Mouse (Mus musculus) forebrain, embryonic 15.5 days (tissue): ENCODE data around the gene Bco2. TPM values are rescaled to one million over a fixed set of nuclear protein-coding genes. Genes with fewer than 3 reads are reported as not detected.

ENCODE experiments used
- ATAC-seq: fragments of 200-750 bp; cut with Nextera tagmentation; replicated peaks from 2 replicates; pipeline ENCODE4 v1.8.0; 2017; ENCODE audit warnings: mild to moderate bottlenecking, moderate TSS enrichment, moderate library complexity
- H3K27ac ChIP-seq: fragments of 300-500 bp; sonication (generic); replicated peaks from 2 replicates; pipeline ENCODE4 v1.5.1; 2015; ENCODE audit warnings: mild to moderate bottlenecking, inconsistent platforms
- H3K27me3 ChIP-seq: fragments of 300-500 bp; sonication (generic); 2 replicates; pipeline ENCODE4 v1.6.1; 2015; ENCODE audit warnings: inconsistent platforms
- H3K36me3 ChIP-seq: fragments of 300-500 bp; sonication (generic); 2 replicates; pipeline ENCODE4 v1.6.1; 2015; ENCODE audit warnings: mild to moderate bottlenecking, inconsistent platforms
- H3K4me1 ChIP-seq: fragments of 300-500 bp; sonication (generic); 2 replicates; pipeline ENCODE4 v1.6.1; 2015; ENCODE audit warnings: inconsistent platforms
- H3K4me2 ChIP-seq: fragments of 300-500 bp; sonication (generic); replicated peaks from 2 replicates; pipeline ENCODE4 v1.6.1; 2015; ENCODE audit warnings: mild to moderate bottlenecking, inconsistent platforms
- H3K4me3 ChIP-seq: fragments of 300-500 bp; sonication (generic); 2 replicates; pipeline ENCODE4 v1.5.1; 2015; ENCODE audit warnings: mild to moderate bottlenecking, inconsistent platforms
- H3K9ac ChIP-seq: fragments of 300-500 bp; sonication (generic); replicated peaks from 2 replicates; pipeline ENCODE4 v1.6.1; 2015; ENCODE audit warnings: mild to moderate bottlenecking, inconsistent platforms
- H3K9me3 ChIP-seq: fragments of 300-500 bp; sonication (generic); 2 replicates; pipeline ENCODE4 v1.6.1; 2016; ENCODE audit warnings: inconsistent platforms
- WGBS: fragments of 180-500 bp; shearing (Covaris S2); methylation state at CpG from one replicate; pipeline ENCODE4 v1.1.7; 2015; ENCODE audit warnings: mixed read lengths; 5-methylcytosine and 5-hydroxymethylcytosine counted together
- polyA plus RNA-seq: library from polyadenylated mRNA; unstranded; fragments of >200 nt; fragmentation: Nextera tagmentation; extraction: Ambion mirVana; gene quantifications from 2 replicates; pipeline ENCODE4 v1.2.1, GENCODE M21; 2015

Bco2 gene
- polyA plus RNA-seq: 0.36 and 0.43 TPM in 2 replicates

GRCm38 (mm10) chr9:50555094-50555446, at the start of gene Bco2:
Gene Bco2 (minus strand): TSS chr9:50555181.
- peak within 1 kb of the TSS; percentile 83 for H3K27ac ChIP-seq
- ATAC-seq: 0 out of 2 replicates have a peak, but pooled peaks have one; percentile 26
- 0% methylated on average over 2 of the region's 2 CpGs for WGBS
- H3K27me3 ChIP-seq: no peaks in the 10 kb centered on the region
- H3K9me3 ChIP-seq: no peaks in the 10 kb centered on the region
- H3K4me2 ChIP-seq: peak within 1 kb of the TSS; percentile 43
- H3K4me1 ChIP-seq: peaks cover 14% of the 10 kb centered on the region
- peak within 1 kb of the TSS; percentile 29 for H3K4me3 ChIP-seq
- H3K9ac ChIP-seq: peak within 1 kb of the TSS; percentile 16; the same call in 1 of the 2 replicates
- no peaks in the 10 kb centered on the region for H3K36me3 ChIP-seq

DNA sequence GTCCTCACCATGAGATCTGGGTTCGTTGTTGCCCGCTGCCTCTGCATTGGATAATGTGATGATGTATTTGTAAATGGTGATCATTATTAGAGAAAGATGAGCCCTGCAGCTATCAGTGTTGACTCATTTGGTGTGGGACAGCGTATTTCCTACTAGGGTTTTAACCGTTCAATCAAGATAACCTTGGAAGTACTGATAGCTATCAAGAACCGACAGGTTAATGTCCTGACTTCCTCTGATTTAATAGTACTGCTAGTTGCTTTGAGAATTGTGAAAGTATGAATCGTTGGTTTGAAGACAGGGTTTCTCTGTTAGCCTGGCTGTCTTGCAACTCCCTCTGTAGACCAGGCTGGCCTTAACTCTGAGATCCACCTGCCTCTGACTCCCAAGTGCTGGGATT, 49.4 kb upstream of the Bco2 start:
- H3K9me3 ChIP-seq: no peaks in the 10 kb centered on the region
- peak overlapping the region; percentile 86 for H3K4me2 ChIP-seq
- H3K36me3 ChIP-seq: peaks cover 47% of the 10 kb centered on the region
- ATAC-seq: no peak; the same call in 1 of the 2 replicates
- H3K4me1 ChIP-seq: peaks cover 32% of the 10 kb centered on the region
- WGBS: 6% methylated on average over 6 of the region's 6 CpGs
- H3K27ac ChIP-seq: peak overlapping the region; percentile 84
- peak overlapping the region; percentile 93 for H3K4me3 ChIP-seq
- no peaks in the 10 kb centered on the region for H3K27me3 ChIP-seq
- peak overlapping the region; percentile 90 for H3K9ac ChIP-seq

DNA sequence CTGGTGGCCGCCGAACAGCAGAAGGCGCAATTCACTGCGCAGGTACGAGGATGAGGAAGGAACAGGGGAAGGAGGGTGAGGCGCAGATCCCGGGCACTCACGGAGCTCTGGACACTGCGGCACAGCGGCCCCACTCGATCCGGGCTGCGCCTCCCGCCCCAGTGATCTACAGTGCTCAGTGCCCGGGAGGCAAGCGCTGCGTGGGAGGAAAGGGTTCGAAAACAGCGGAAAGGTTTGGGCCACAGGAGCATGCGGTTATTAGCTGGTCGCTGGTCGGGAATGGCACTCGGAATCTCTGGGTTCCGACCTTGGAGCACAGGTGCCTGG, 49.0 kb upstream of the Bco2 start:
- H3K36me3 ChIP-seq: peaks cover 48% of the 10 kb centered on the region
- under 1% methylated on average over 24 of the region's 24 CpGs for WGBS
- H3K27ac ChIP-seq: peak overlapping the region; percentile 84
- H3K4me1 ChIP-seq: peaks cover 32% of the 10 kb centered on the region
- H3K9me3 ChIP-seq: no peaks in the 10 kb centered on the region
- H3K9ac ChIP-seq: peak overlapping the region; percentile 90
- H3K4me3 ChIP-seq: peak overlapping the region; percentile 93
- peak; percentile 91 for ATAC-seq
- H3K27me3 ChIP-seq: no peaks in the 10 kb centered on the region
- H3K4me2 ChIP-seq: peak overlapping the region; percentile 86

GRCm38 (mm10) chr9:50603189-50603997, 48.4 kb upstream of the Bco2 start, which contains the start of the genes Sdhd and Timm8b:
Gene Sdhd (minus strand): TSS chr9:50603812.
Gene Timm8b (plus strand): TSS chr9:50603910.
- H3K4me2 ChIP-seq: peak within 1 kb of the TSS; percentile 86
- peaks cover 49% of the 10 kb centered on the region for H3K36me3 ChIP-seq
- peak within 1 kb of the TSS; percentile 90 for H3K9ac ChIP-seq
- no peaks in the 10 kb centered on the region for H3K9me3 ChIP-seq
- WGBS: 1% methylated on average over 48 of the region's 48 CpGs
- no peaks in the 10 kb centered on the region for H3K27me3 ChIP-seq
- H3K27ac ChIP-seq: peak within 1 kb of the TSS; percentile 84
- ATAC-seq: peak; percentile 99
- H3K4me1 ChIP-seq: peaks cover 32% of the 10 kb centered on the region
- H3K4me3 ChIP-seq: peak within 1 kb of the TSS; percentile 93

DNA sequence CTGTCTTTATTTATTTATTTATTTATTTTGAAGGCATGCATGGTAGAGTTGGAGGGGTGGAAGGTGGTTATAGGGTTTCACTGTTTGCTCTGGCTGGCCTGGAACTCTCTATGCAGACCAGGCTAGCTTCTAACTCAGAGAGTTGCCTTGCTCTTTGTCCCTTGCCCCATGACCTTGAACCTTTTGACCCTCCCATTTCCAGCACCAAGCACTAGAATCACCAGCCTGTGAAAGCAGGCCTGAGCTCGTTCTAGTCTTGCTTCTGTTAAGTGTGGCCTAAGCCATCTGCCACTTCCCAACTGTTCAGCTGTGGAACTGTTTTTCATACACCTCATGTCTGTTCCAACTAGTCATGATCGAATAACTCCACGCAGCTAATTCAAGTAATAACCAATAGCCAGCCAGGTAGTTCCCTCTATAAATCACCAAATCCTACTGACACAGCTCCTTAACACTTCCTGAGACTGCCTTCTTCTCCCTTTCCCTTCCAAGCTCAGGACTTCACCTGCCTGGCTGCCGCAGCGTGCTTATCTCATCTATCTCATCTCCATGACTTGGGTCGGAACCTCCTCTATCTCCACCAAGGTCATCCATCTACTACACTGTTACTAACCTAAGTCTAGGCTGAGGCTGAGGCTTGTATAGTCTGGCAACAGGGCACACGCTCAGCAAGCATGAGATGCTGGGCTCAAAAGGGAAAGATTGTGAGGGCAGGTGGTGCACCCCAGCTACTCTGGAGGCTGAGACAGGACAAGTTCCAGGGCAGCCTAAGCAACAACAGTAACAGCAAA, 47.3 kb upstream of the Bco2 start:
- Histone ChIP-seq H3K4me1 (peaks cover 32% of the 10 kb centered on the region), H3K27ac (no peak overlapping the region), H3K9me3 (no peaks in the 10 kb centered on the region), H3K9ac (no peak overlapping the region), H3K4me3 (peak overlapping the region; percentile 93), H3K36me3 (peaks cover 49% of the 10 kb centered on the region), H3K4me2 (peak overlapping the region; percentile 86), H3K27me3 (no peaks in the 10 kb centered on the region)
- 90% methylated on average over 7 of the region's 7 CpGs for WGBS
- no peak for ATAC-seq

DNA sequence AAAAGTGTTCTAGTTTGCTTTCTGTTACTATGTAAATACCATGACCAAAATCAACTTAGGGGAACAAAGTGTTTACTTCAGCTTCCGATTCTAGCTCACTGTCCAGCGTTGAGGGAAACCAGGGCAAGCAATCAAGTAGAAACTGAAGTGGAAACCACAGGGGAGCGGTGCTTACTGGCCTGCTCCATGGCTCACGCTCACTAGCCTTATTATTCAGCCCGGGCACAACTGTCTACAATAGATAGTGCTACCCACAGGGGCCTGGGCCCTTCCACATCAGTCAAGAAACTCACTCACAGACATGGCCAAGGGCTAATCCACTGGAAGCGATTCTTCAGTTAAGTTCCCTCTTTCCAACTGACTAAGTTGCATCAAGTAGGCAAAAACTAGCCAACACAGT, 46.6 kb upstream of the Bco2 start:
- peaks cover 51% of the 10 kb centered on the region for H3K36me3 ChIP-seq
- no peak overlapping the region for H3K9ac ChIP-seq
- no peaks in the 10 kb centered on the region for H3K9me3 ChIP-seq
- peaks cover 32% of the 10 kb centered on the region for H3K4me1 ChIP-seq
- H3K27me3 ChIP-seq: no peaks in the 10 kb centered on the region
- no peak for ATAC-seq
- H3K4me3 ChIP-seq: no peak overlapping the region
- WGBS: 90% methylated on average over 6 of the region's 6 CpGs
- H3K27ac ChIP-seq: no peak overlapping the region
- H3K4me2 ChIP-seq: no peak overlapping the region

GRCm38 (mm10) chr9:50596973-50597372, 42.0 kb upstream of the Bco2 start:
- H3K27ac ChIP-seq: no peak overlapping the region
- H3K4me1 ChIP-seq: peaks cover 4% of the 10 kb centered on the region
- H3K4me3 ChIP-seq: no peak overlapping the region
- H3K27me3 ChIP-seq: no peaks in the 10 kb centered on the region
- ATAC-seq: no peak
- WGBS: 97% methylated on average over 8 of the region's 8 CpGs
- H3K9me3 ChIP-seq: no peaks in the 10 kb centered on the region
- H3K9ac ChIP-seq: no peak overlapping the region
- H3K36me3 ChIP-seq: peaks cover 56% of the 10 kb centered on the region
- no peak overlapping the region for H3K4me2 ChIP-seq

DNA sequence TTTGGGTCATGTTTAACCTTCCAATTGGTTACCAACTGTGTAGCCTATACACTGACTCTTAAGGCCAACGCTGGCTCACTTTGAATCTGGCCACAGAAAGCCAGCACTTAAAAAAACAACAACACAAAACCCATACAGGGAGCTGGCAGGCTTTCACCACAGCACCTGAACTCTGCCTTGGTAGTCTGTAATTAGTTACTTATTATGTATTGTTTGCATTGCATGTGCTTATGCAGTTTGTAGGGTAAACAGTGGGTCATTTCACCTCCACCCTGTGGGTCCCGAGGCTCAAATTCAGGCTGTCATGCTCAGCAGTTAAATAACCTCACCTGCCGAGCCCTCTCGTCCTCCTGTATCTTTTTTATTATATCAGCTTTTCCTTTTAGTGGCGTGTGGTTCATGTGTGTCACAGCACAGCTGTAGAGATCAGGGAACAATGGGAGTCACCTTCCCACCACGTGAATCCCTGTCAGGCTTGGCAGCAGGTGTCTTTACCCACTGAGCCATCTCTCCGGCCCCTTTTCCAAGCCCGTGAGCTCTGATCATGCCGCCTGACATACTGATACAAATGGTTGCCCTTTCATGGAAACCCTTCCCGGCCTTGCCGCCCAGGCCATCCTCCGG, 39.9 kb upstream of the Bco2 start:
- Histone ChIP-seq H3K9me3 (no peaks in the 10 kb centered on the region), H3K27ac (no peak overlapping the region), H3K4me3 (no peak overlapping the region), H3K27me3 (no peaks in the 10 kb centered on the region), H3K4me1 (no peaks in the 10 kb centered on the region), H3K9ac (no peak overlapping the region), H3K4me2 (no peak overlapping the region), H3K36me3 (peaks cover 49% of the 10 kb centered on the region)
- WGBS: 81% methylated on average over 12 of the region's 12 CpGs
- ATAC-seq: no peak

- Histone ChIP-seq H3K36me3 (peaks cover 37% of the 10 kb centered on the region), H3K4me1 (no peaks in the 10 kb centered on the region), H3K9ac (no peak overlapping the region), H3K27me3 (no peaks in the 10 kb centered on the region), H3K4me3 (no peak overlapping the region), H3K4me2 (no peak overlapping the region), H3K27ac (no peak overlapping the region), H3K9me3 (no peaks in the 10 kb centered on the region)
- ATAC-seq: no peak
- WGBS: 72% methylated on average over 3 of the region's 3 CpGs
These were observed 38.6 kb upstream of the Bco2 start for GRCm38 (mm10) chr9:50593544-50593943.

DNA sequence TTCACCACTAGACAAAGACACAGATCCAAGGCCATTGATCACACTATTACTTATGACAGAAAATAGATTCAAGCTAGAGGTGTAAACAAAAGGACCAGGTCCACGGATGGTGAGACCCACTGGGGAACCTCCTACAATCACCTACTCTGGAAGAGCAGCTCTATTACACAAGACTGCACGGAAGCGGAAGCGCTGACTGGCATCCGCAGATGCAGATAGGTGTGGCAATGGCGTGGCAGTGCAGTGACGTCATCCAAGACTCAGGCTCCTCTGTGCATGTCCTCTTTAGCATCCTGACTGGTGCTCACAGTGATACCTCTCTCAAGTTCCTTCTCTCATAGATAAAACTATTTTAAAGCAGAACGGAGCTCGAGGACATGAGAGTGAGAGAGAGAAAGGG, 38.0 kb upstream of the Bco2 start:
- Histone ChIP-seq H3K27ac (no peak overlapping the region), H3K9me3 (no peaks in the 10 kb centered on the region), H3K4me3 (no peak overlapping the region), H3K36me3 (peaks cover 31% of the 10 kb centered on the region), H3K27me3 (no peaks in the 10 kb centered on the region), H3K9ac (no peak overlapping the region), H3K4me2 (no peak overlapping the region), H3K4me1 (no peaks in the 10 kb centered on the region)
- ATAC-seq: no peak
- WGBS: 91% methylated on average over 9 of the region's 9 CpGs

DNA sequence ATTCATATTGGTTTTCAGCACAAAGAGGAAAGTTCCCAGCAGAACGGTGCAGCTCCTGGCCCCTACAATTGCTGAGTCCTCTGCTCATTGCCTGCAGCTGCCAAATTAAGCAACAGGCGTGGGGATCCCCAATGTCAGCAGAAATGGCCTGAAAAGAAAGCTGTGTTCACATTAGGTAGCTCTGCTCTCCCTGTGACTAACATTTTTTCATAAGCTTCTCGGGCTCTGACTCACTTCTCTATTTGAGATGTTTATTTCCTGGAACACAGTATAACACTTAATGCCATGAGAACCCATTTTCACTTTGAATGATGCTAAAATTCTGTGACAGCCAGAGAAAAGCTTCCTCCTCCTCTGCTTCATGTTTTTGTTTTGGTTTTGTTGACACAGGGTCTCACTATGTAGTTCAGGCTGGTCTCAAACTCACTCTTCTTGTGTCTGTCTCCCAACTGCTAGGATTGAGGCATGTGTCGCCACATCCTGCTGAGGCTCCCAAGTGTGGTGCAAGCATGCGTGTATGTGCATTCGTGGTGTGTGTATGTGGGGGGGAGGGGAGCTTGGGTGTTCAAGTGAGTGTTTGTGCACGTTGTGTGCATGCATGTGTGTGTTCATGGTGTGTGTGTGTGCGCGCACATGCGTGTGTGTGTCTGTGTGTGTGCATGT, 36.0 kb upstream of the Bco2 start:
- Histone ChIP-seq H3K4me2 (no peak overlapping the region), H3K27ac (no peak overlapping the region), H3K9ac (no peak overlapping the region), H3K27me3 (no peaks in the 10 kb centered on the region), H3K36me3 (peaks cover 12% of the 10 kb centered on the region; the same call in 1 of the 2 replicates), H3K4me1 (no peaks in the 10 kb centered on the region), H3K4me3 (no peak overlapping the region), H3K9me3 (no peaks in the 10 kb centered on the region)
- ATAC-seq: no peak
- WGBS: 75% methylated on average over 10 of the region's 10 CpGs
